Mouse (Mus musculus) embryonic fibroblast, embryonic 13.5 days (primary cell): Measurements from ENCODE around the gene Cyp2f2. TPM values are rescaled to one million over a fixed set of nuclear protein-coding genes. Genes with fewer than 3 reads are reported as not detected.

Experiments
- H3K27ac ChIP-seq: 2 replicates; pipeline ENCODE4 v1.5.1; 2012; ENCODE audit warnings: low read length, control low read depth, inconsistent platforms; ENCODE audit not compliant: insufficient read depth
- H3K4me1 ChIP-seq: 2 replicates; pipeline ENCODE4 v1.6.1; 2011; ENCODE audit warnings: low read length; ENCODE audit not compliant: control insufficient read depth, insufficient read depth
- H3K4me3 ChIP-seq: 2 replicates; pipeline ENCODE4 v1.5.1; 2011; ENCODE audit warnings: mild to moderate bottlenecking, control low read depth, low read length; ENCODE audit not compliant: insufficient read depth
- CTCF ChIP-seq: IDR thresholded peaks from 2 replicates; pipeline ENCODE4 v1.5.1; 2011; ENCODE audit warnings: mild to moderate bottlenecking, control low read depth, low read length, moderate library complexity, borderline replicate concordance; ENCODE audit not compliant: insufficient read depth
- POLR2A ChIP-seq: IDR thresholded peaks from 2 replicates; pipeline ENCODE4 v1.6.1; 2011; ENCODE audit warnings: low read depth, mild to moderate bottlenecking, control low read depth, low read length, moderate library complexity
- polyA plus RNA-seq: library from polyadenylated mRNA; stranded (reverse); fragments of >200 nt; gene quantifications from 2 replicates; pipeline ENCODE4 v1.2.4, GENCODE M21; 2011; ENCODE audit warnings: low read depth; ENCODE audit not compliant: missing spikeins, insufficient read length

Cyp2f2 gene
- polyA plus RNA-seq = 0.30 TPM in 1 of 2 replicates, not detected in the other

DNA sequence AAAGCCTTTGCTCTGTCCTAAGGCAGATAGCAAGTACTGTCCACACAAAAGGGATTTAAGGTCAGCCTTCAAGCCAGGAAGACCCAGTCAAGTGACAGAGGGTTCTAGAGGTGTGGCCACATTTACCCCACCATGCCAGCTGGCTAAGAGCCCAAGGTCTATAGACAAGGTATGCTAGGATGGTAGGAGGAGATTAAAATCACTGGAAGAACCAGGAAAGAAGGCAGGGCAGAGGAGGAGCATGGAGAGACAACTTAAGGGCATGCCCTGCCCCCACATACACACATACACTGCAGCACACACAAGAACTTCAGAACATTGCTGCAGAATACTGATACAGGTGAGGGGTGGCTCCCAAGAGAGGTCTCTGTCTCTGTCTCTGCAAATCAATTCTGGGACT, at the start of gene Cyp2f2:
TSS of gene Cyp2f2 (plus strand) at position 234 of the 400 bp plus-strand sequence.
- no peak within 1 kb of the TSS for H3K4me3 ChIP-seq
- TF ChIP-seq POLR2A = no peak
- TF ChIP-seq CTCF = no peak

DNA sequence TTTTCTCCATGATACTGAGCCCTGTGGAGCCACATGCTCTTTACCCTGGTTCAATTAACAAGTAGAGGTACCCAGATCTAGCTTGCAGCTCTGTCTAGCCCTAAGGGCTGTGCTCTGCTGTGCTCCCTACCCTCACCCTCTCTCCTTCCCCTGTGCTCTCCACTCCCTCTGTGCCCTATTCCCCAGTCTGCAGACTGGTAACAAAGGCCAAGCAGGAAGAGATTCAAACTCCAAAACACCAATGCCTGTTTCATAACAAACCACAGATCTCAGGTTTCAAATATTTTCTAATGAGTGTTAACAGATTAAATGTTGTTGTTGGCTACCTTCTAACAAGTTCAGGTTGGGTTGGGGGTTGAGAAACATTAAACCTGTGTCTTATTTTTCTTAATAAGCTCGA, 41.1 kb upstream of the Cyp2f2 start:
- H3K4me3 ChIP-seq = no peak overlapping the region
- TF ChIP-seq CTCF (no peak), POLR2A (no peak)
- H3K4me1 ChIP-seq = no peaks in the 10 kb centered on the region
- H3K27ac ChIP-seq = no peak overlapping the region

More for the DNA sequence above, at the start of gene Cyp2f2:
- H3K27ac ChIP-seq = peak within 1 kb of the TSS; percentile 15; the same call in 1 of the 2 replicates
- H3K4me1 ChIP-seq = no peaks in the 10 kb centered on the region

DNA sequence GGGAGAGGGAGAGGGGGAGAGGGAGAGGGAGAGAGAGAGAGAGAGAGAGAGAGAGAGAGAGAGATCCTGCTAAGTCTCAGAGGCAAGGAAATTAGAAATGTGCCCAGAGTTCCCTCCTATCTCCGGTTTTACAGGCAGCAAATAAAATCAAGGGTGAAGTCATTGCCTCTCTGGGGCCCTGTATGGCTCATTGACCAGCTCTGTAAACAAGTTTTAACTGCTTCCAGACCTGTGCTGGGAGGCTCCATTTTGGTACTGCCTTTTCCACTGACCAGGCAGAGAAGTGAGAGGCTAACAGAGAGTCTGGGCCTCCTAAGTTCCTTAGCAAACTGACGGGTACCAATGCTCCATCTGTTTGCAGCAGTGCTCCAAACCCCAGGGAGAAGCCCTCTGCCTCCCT, 38.1 kb upstream of the Cyp2f2 start:
- Histone ChIP-seq H3K4me3 (no peak overlapping the region), H3K27ac (no peak overlapping the region), H3K4me1 (no peaks in the 10 kb centered on the region)
- no peak for TF ChIP-seq CTCF

DNA sequence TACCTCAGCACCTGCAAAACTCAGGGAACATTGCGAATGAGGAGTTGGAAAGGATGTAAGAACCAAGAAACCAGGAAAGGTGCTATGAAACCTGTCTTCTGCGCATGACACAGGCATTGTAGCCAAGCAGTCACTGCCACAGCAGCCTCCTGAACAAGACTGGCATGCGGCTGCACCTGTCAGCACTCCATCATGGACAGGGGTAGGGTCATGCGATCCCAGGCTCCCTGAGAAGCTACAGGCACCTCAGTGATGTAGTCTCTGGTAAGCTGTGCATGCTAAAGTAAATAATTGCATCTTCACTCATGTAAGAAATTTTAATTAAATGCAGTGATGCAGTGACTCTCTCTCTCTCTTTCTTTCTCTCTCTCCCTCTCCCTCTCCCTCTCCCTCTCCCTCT, 28.7 kb upstream of the Cyp2f2 start:
- no peak for TF ChIP-seq POLR2A
- TF ChIP-seq CTCF = no peak
- no peak overlapping the region for H3K4me3 ChIP-seq

DNA sequence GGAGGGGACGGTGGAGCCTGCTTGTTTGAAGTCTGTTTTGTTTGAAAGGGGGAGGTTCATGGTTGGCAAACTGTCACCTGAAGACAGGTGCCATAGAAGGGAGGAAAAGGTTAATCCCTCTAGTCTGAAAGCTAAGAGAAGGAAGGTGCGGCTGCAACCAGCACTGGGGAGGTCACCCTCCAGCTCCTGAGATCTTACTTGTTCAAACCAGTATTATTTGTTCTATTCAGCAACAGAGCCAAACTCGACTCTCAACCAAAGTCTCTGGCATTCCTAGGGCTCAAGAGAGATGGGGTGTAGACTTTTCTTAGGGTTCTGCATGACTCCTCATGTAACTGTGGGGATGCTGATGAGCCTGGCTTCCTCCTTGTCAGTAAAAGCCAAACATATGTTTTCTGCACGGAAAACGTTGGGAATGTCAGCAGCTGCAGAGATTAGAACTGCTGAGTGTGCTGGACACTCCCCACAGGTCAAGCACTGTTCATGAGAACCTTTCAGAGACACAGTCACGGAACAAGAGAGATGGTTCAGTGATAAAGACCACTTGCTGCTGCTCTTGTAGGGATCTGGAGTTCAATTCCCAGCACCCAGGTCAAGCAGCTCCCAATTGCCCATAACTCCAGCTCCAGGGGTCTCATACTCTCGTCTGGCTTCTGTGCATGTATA, 27.5 kb upstream of the Cyp2f2 start:
- no peak overlapping the region for H3K27ac ChIP-seq

More for the DNA sequence above, 28.7 kb upstream of the Cyp2f2 start:
- H3K27ac ChIP-seq = no peak overlapping the region
- H3K4me1 ChIP-seq = no peaks in the 10 kb centered on the region

DNA sequence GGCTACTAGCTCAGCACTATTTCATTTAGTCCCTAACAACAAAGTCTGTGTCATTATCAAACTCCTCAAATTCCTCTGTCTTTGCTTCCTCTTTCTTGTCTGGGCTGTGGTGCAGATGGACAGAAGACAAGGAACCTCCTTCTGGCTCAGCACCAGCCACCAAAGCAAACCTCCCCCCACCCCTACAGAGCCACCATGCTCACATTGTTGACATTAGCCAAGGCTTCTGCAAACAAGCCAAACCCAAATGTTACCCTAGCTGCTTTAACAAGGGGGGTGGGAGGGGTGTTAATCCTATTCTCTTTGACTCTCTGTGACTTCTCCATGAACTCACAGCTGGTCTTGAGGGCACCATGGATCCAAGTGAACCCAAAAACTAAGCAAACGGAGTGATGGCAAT, 26.8 kb upstream of the Cyp2f2 start:
- no peak for TF ChIP-seq CTCF
- no peak overlapping the region for H3K27ac ChIP-seq
- no peaks in the 10 kb centered on the region for H3K4me1 ChIP-seq

More for the DNA sequence above, 27.5 kb upstream of the Cyp2f2 start:
- H3K4me3 ChIP-seq = no peak overlapping the region
- H3K4me1 ChIP-seq = no peaks in the 10 kb centered on the region
- TF ChIP-seq CTCF (no peak), POLR2A (no peak)

DNA sequence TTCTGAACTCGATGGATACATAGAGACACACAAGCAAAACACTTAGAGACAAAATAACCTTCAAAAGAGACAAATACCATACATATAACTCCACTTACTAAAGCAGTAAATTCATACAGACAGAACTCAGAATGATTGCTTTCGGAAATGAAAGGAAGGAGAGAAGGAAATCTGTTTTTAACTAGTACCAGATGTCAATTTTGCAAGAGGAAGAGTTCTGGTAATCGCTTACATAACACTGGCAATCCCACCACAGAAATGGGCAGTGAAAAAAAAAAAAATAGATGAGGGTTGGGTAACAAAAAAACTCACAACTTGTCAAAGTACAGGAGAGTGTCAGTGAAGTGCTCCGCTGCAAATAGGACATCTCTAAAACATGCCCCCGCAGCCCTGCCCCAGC, 14.8 kb upstream of the Cyp2f2 start:
- TF ChIP-seq CTCF (no peak), POLR2A (no peak)
- Histone ChIP-seq H3K27ac (peak overlapping the region; percentile 75), H3K4me3 (no peak overlapping the region), H3K4me1 (no peaks in the 10 kb centered on the region)

More for the DNA sequence above, 26.8 kb upstream of the Cyp2f2 start:
- no peak overlapping the region for H3K4me3 ChIP-seq

DNA sequence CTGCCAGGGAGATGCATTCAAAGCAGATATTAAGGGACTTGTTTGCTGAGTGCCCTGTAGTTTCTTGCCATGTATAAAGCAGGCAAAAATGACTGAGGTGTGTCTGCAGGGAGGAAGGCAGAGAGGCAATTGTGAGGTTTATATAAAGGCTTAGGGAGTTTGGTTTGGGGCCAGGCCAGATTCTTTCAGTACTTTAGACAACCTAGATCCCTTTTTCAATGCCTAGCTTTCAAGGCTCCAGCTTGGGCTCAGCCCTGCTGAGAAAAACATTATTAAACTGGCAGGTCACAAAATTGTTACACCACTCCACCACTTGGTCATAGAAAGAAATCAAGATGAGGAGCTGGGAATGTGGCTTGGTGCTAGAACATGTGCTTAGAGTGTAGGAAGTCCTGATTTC, 9.4 kb upstream of the Cyp2f2 start:
- TF ChIP-seq CTCF (no peak), POLR2A (no peak)

DNA sequence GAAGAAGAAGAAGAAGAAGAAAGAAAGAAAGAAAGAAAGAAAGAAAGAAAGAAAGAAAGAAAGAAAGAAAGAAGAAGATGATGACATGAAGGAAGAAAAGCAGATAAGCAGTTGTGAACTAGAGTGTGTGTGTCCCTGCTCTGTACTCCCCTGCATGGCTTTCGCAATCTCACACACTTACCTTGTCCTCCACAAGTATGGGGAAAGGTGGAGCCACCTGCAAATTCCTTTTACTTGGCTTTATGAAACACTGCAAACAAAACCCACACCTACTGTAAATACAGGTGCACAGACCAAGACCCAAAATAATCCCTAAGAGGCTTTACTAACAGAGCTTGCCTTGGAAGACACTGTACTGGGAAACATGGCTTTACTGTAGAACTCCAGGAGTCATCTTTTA, 8.7 kb upstream of the Cyp2f2 start:
- TF ChIP-seq POLR2A = no peak
- TF ChIP-seq CTCF = no peak
- Histone ChIP-seq H3K27ac (no peak overlapping the region), H3K4me3 (no peak overlapping the region), H3K4me1 (no peaks in the 10 kb centered on the region)

More for the DNA sequence above, 9.4 kb upstream of the Cyp2f2 start:
- no peak overlapping the region for H3K27ac ChIP-seq
- no peak overlapping the region for H3K4me3 ChIP-seq
- no peaks in the 10 kb centered on the region for H3K4me1 ChIP-seq

DNA sequence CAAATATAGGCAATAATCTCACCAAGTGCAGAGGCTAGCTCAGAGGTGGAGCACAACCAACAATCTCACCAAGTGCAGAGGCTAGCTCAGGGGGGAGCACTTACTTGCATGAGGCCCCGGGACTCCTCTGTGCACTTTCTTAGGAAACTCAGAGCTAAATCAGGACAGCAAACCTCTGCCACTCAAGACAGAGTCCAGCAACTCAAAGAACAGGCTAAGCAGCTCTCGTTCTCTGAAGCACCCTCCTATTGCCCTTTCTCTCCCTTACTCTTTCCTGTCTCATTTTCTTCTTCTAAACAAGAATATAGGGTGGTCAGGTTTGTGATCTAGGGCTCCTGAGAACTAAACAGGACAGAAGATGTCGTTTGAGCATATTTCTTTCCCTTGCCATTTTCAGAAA, 7.7 kb upstream of the Cyp2f2 start:
- H3K4me3 ChIP-seq = no peak overlapping the region
- TF ChIP-seq POLR2A (no peak), CTCF (no peak)
- H3K4me1 ChIP-seq = no peaks in the 10 kb centered on the region
- no peak overlapping the region for H3K27ac ChIP-seq
